Mouse (Mus musculus) retina, embryonic 14.5 days (tissue): ENCODE data around the gene Dennd5b.
"Not testable (repeated sequence)": the region's sequence is repeated elsewhere in the genome, so short reads cannot be mapped to it uniquely, and the experiment has no call there.

Source experiments
- DNase-seq: peaks from one replicate; pipeline ENCODE4 v3.0.0-alpha.2; 2015; ENCODE audit warnings: low spot score

Dennd5b gene

DNA sequence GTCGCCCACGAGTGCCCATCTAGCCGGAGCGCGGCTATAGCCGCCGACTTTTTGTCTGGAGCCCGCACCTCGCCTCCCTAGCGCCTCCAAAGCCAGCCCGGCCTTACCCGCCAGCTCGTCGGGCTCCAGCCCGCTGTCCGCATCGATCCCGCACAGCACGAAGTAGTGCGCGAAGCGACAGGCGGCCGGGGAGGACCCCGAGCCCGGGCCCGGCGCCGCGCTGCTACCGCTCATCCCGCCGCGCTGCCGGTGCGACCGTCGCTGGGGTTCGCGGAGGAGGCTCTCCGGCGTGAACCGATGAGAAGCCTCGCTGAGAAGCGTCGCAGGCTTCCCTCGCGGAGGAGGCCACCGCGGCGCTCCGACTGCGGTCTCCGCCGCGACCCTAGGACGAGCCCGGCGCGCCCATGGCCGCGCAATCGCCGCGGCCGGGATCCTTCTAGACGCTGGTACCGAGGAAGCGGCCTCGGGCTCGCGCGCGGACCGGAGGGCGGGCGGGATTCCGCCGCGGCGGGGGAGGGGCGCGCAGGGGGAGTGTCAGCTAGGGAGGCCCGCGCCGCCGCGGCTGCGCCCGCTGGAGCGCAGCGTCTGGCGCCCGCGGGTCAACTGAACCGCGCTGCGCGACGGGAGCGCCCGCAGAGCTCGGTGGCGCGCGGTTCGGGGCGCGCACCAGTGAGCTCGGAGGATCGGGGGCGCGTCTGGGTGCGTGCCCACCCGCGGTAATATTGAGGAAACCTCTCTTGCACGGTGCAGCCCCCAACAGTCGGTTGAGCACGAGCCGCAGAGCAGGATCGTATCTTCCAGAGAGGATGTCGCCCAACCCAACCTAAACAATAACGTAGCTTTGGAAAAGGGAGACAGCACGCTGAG, at the start of gene Dennd5b:
TSS of gene Dennd5b (minus strand) at position 605 of the 867 bp plus-strand sequence.
- peak; percentile 82 for DNase-seq

GRCm38 (mm10) chr6:149148436-149149229, 47.2 kb upstream of the Dennd5b start:
- no peak for DNase-seq

- no peak for DNase-seq
Measured at GRCm38 (mm10) chr6:149145143-149145542, 43.7 kb upstream of the Dennd5b start.

- peak; percentile 81 for DNase-seq
Measured at GRCm38 (mm10) chr6:149141393-149142173, 40.1 kb upstream of the Dennd5b start.

DNA sequence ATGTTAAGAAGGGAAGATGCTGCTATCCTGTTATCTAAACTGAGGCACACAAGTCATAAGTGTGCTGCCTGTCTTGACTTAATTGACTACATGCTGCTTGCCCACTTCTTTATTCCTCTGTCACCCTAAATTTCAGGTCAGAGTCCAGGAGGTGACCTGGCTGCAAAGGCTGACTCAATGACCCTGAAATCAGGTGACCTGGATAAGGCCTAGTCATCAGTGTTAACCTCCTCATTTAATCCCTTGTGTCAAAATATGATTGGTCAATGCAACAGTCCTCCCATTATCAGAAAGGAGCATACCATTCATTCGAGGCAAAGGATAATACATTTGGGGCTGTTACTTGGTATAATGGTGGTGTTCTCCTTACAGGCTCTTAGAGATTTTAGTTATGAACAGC, 38.0 kb upstream of the Dennd5b start, which contains the start of gene Etfbkmt:
TSS of gene Etfbkmt (plus strand) at position 379 of the 400 bp plus-strand sequence.
- no peak for DNase-seq

- DNase-seq, result no peak
Measured at GRCm38 (mm10) chr6:149139011-149139410, 37.5 kb upstream of the Dennd5b start.

DNA sequence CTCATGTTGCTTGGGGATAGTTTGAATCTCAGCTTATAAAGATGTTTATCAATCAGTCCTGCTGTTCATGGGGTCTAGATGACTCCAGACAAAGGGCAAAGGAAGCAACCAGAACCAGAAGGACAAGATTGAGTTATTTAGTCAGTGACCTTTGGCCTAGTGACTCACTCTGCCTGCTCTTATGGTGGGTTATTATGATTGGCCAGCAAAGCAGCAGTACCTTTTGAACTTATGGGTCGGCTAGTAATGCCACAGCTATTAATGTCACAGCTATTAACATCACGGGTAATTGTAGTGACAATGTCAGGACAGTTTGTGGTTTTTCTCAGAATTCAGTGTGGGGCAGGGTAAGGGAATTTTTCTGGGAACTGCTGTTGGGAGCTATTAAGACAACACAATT, 36.5 kb upstream of the Dennd5b start:
- no peak for DNase-seq

DNA sequence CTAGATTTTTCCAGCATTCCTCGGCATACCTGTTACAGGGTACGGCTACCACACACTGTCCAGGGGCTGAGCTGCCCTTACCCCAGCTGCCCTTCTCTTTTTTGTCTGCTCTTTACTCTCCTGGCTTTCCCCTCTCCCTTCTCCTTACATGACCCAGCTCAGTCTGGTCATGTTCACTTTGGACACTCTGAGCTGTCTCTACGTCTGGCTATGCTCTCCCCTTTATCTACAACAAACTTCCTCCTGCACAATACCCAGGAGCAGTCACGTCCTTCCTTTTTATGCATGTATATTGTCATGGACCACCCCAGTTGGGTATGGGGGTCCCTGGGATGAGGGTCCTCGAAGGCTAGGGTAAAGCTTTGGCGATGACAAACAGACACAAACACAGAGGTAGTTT, 34.2 kb upstream of the Dennd5b start:
- DNase-seq, result no peak

DNA sequence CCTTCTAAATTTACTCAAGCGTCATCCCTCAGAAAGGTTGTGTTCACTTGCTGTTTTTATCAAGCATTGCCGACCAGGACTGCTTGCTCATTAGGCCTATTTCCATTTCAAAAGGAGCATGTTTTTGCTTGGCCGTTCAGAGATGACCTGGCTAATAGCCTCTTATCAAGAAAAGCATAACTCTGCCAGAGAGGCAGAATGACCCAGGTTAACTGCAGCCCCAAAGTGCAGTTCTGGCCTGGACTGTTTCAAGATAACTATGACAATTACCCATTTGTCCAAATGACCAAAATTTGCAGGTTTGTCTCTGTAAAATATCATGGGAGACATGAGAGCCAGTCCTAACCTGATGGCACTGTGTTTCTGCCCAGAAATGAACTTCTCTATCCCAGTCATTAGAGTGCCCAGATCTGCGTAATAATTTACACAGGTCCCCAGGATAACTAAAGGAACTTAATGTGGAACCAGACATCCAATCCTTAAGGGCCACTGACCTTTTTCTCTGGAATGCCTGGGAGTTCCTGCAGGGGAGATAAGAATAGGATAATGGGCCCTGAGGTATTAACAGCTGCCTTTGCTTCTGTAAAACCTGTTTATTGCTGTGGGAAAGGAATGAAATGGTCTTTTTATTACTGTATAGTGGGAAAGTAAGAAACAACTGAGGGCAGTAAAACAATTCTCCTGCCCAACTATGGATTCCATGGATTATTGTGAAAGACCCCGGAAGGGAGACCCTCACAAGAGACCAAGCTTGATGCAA, 33.1 kb upstream of the Dennd5b start:
- DNase-seq, result no peak

- DNase-seq, result peak; percentile 86
Measured at GRCm38 (mm10) chr6:149132311-149133077, 31.0 kb upstream of the Dennd5b start.

DNA sequence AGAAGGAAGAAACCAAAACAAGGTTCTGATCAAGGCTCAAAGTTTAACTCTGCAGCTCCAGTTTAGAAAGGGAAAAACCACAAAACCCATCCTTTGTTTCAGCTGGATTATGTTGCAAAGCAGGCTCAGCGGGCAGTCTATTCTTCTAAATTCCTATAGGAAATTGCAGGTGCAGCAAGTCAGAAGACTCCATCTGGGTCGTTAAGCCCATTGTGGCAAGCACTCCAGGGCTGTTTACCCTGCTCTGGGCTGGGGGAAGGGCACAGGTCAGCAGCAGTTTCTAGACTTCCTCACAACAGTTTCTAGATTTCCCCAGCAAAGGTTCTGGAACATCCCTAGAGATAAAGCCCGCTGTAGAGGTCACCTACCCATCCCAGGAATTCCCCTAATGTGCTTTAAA, 29.6 kb upstream of the Dennd5b start:
- DNase-seq, result no peak

DNA sequence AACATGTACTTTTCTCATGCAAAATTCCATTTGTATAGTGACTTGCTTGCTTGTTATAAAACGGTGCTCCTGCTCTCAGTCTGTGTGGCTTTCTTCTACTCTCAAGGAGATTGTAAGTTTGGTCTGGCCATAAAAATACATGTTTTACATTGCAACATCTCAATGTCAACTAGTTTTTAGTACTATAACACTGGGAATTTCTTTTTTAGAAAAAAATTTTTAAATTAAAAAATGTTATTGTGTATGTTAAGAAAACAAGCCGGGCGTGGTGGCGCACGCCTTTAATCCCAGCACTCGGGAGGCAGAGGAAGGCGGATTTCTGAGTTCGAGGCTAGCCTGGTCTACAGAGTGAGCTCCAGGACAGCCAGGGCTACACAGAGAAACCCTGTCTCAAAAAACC, 28.4 kb upstream of the Dennd5b start, which contains the start of gene Gm10203:
TSS of gene Gm10203 (plus strand) at position 301 of the 400 bp plus-strand sequence.
- not testable (repeated sequence) for DNase-seq

DNA sequence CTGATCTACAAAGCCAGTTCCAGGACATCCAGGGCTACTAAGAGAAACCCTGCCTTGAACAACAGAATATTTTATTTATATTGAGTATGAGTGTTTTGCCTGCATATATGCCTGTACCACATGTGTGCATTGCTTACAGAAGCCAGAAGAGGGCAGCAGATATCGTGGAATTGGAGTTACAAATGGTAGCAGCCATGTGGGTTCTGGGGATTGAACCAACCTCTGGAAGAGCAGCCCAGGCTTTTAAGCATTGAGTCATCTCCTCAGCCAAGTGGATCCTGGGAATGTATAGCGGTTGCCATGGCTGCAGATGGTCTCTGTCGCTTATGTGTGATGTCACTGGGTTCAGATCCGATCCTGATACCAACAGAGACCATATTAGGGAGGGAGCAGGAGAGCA, 25.2 kb upstream of the Dennd5b start:
- peak; percentile 57 for DNase-seq

DNA sequence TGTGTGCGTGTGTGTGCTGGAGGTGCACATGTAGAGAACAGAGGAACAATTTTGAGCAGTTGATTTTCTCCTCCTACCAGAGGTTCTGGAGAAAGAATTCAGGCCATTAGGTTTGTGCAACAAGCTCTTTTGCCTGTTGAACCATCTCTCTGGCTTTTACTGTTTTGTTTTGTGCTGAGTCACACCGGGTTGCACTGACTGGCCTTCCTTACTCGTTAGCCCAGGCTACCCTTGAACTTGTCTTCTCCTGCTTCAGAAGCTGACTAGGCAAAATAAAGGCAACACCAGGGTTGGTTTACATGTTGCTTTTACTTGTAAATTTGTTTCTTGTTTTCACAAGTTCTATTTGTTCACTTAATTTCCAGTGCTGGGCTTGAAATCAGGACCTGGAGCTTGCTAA, 21.6 kb upstream of the Dennd5b start:
- no peak for DNase-seq

DNA sequence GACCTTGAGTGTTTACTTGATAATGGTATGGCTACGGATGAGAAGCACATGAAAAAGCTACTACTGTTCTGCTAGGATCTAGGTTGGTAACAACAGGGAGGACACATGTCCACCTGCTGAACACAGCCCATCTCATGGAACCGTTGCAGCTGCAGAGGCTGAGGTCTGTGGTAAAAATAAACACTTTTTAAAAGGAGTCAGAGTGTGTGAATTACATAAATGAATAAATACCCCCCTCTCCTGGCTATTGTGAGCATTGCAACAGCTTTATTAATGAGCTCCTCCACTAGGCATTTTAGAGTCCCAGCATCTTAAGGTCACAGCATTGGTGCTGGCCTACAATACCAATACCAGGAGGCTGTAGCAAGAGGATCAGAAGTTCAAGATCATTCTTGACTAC, 18.4 kb upstream of the Dennd5b start:
- DNase-seq, result peak; percentile 91

- no peak for DNase-seq
Measured at GRCm38 (mm10) chr6:149118935-149119334, 17.5 kb upstream of the Dennd5b start.

DNA sequence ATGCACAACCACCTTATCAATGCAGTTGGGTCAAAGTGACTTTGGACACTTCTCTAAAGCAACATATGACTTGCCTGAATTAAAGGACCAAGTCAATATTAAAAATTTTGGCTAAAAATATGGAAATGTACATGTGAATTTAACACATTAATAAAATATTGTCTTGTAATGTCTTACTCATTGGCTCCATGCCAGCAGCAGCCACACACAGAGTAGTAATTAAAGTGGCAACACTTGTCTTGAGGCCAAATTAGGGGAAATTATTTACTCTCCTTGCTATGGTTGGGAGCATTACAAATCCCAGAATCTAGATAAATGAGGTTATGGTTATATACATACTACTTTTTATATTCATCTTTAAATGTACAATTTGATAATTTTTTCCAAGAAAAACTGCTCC, 15.5 kb upstream of the Dennd5b start:
- no peak for DNase-seq

GRCm38 (mm10) chr6:149108909-149109308, 7.4 kb upstream of the Dennd5b start:
- DNase-seq, result no peak

GRCm38 (mm10) chr6:149107615-149108014, 6.1 kb upstream of the Dennd5b start:
- no peak for DNase-seq

DNA sequence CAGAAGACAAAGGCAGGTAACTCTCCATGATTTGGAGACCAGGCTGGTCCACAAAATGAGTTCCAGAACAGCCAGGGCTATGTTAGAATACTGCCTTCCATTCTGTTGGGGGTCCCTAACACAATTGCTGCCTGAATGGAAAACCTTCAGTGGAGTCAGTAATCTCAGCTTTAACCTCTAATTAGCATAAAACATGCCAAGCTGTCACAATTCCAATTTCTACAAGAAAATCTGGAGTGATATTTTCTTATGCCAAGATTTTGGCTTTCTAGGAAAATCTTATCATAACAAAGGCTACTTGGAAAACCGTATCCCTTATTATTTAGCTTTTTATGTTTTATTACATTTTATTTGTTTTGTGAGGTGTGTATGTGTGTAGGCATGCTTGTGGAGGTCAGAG, 2.0 kb upstream of the Dennd5b start:
- no peak for DNase-seq

- no peak for DNase-seq
Measured at GRCm38 (mm10) chr6:149101943-149102243, 413 bp upstream of the Dennd5b start.
